Mouse (Mus musculus) adrenal gland, postnatal 14 days (tissue): ENCODE data around the gene Parp1. TPM values are rescaled to one million over a fixed set of nuclear protein-coding genes. Genes with fewer than 3 reads are reported as not detected.

Experiments
- DNase-seq: peaks from one replicate; pipeline ENCODE4 v3.0.0; 2021; ENCODE audit warnings: mixed read lengths
- long read RNA-seq, 2 experiments: library from polyadenylated mRNA; stranded (forward); transcript quantifications; one replicate each; pipeline ENCODE4 v2.0.0; 2021
- total RNA-seq: library from RNA; stranded (reverse); gene quantifications from 2 replicates; pipeline ENCODE4 v1.2.3, GENCODE M21; 2021

Gene Parp1
- 92.8 TPM in 2 replicates for total RNA-seq
- long read RNA-seq, experiment 1, transcript Parp1-201 (23 exons, 3,873 nt) = major isoform, 17 of 39 reads
- long read RNA-seq, experiment 1, partial matches to known transcripts = 13 of 39 reads
- long read RNA-seq, experiment 1, other reads (novel, unspliced or antisense) = 9 of 39 reads
- long read RNA-seq, experiment 2, transcript Parp1-201 (23 exons, 3,873 nt) = major isoform, 15 of 29 reads
- long read RNA-seq, experiment 2, partial matches to known transcripts = 10 of 29 reads
- long read RNA-seq, experiment 2, other reads (novel, unspliced or antisense) = 4 of 29 reads

DNA sequence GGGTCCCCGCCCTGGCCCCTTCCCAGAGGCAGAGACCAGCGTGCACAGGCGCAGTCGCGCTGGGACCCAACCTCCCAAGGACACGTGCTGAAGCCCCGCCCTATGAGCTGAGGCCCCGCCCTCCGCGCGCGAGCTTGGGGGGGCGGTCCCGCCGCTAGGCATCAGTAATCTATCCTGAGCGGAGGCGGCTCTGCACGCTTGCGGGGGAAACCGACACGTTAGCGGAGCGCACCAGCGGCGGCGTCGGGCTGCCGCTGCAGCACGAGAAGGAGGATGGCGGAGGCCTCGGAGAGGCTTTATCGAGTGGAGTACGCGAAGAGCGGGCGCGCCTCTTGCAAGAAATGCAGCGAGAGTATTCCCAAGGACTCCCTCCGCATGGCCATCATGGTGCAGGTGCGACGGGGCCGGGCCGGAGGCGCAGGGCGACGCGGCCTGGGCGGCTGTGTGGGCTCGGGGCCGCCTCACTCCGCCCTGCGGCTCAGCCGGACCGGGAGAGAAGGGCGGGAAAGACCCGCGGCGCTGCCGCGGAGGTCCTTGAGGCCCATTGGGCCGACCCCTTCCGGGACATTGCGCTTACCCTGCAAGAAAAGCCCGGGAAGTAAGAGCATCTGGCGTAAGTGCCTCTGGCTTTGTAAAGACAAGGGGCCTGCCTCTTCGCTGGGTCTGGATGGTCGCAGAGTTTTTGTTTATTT, at the start of gene Parp1:
TSS of gene Parp1 (plus strand) at position 164 of the 692 bp plus-strand sequence.
- DNase-seq = peak; percentile 98

DNA sequence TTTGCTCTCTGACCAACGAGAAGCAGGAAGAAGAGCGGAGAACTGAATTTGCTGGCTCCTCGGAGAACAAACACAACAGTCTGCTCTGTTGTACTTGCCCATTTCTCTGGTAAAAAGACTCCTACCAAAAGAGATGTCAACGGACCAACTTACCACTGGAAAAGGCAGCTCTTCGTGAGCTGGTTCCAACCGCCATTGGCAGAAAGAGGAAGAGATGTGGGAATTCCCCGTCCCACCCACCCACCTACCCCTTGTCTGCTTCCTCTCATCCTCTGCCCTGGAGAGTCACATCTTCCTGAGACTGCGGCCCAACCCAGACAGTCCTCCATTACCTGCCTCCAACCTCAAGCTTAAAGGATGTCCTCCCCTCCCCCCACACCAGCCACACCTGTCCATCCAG, 49.2 kb upstream of the Parp1 start:
- no peak for DNase-seq

DNA sequence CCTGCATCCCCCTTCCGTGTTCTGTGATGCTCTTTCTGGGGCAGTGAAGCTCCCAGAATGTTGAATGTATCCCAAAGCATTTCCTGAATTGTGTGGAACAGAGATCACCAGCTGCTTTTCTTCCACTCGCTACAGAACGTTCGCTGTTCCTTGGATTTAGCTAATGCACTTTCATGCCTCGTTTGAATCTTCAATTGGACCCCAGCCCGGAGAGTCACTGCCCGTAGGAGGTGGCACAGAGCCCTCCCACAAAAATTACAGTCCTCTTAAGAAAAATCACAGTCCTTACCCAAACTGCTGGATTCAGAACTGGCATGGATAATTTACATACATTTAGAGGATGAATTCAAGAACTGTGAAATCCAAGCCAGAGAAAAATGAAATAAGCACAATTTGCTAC, 48.5 kb upstream of the Parp1 start:
- DNase-seq = no peak

DNA sequence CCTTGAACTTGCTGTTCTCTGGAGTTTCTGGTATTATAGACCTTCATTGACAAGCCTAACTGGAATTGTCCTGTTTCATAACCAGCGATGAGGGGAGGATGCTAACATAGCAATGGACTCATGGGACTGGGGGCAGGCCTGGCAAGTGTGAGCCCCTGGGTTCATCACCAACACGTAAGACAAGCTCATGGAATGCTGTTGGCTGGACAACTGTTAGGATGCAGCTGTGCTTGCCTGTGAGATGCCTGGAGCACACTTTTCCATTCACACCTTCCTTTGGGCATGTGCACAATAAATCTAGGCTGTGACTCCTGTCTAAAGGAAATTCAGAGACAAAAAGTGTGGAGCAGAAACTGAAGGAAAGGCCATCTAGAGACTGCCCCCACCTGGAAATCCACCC, 45.4 kb upstream of the Parp1 start:
- no peak for DNase-seq

DNA sequence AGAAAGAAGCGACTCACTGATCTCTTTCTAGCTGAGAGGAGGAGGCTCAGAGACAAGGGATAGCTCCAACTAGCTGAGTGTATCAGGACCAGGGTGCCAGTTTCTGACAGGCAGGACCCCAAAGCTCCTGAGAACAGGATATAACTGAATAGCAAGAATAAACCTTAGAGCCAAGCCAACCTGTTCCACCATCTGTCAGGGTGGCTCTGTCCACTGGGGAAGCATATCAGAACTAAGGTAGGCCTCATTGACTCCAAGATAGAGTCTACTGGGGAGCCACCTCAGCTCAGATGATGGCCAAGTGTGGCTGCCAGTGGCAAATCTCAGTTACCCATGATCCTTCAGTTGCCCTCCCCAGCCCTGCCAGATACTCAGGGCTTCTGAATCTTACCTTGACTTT, 43.4 kb upstream of the Parp1 start:
- no peak for DNase-seq

DNA sequence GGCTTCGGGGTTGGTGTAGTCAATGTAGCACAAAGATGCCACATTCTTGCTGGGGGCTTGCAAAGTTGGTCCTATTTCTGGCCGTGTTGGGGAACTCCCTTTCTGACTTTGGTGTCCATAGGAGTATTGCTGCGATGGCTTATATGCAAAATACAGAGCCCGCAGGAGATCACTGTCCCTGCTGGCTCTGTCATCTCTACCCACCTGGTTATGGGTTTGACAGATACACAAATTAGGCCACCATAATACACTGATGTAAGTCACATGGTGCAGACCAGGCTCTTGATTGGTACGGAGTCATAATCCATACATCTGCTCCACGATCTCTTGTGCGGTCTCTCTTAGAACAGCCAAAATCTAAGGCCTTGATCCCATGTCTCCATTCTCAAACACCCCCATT, 38.9 kb upstream of the Parp1 start:
- no peak for DNase-seq

DNA sequence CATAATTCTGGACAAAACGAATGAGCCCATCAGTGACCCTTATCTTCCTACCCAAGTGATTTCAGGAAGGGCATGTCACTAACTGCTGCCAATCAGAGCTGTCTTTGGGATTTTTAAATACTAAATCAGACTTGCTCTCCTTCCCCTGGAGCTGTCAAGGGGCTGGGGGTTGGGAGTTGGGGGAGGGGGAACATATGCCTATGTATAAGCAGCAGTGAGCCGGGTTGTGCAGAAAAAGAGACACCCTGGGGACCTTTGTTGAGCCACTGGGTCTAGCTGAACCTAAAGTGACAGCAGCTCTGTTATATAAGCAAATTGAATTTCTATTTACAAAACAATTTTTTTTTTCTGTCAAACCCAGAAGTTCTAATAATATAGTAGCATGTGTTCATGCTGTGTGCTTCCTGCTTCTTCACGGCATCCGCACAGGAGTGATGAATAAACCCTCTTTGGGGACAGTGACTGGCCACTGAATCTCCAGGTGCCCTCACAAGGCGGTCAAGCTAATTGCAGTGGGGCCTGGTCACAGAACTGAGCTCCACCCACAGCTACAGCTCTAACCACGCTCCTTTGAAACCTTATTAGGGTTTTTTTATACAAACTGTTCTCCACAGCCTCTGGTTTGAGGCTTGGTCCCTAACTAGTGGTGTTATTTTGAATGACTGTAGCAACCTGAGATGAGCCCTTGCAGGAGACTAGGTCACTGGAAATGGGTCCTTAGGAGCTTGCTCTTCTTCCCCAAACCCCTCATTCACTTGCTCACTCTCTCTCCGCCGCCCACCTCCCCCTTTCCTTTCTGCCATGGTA, 38.1 kb upstream of the Parp1 start:
- no peak for DNase-seq

DNA sequence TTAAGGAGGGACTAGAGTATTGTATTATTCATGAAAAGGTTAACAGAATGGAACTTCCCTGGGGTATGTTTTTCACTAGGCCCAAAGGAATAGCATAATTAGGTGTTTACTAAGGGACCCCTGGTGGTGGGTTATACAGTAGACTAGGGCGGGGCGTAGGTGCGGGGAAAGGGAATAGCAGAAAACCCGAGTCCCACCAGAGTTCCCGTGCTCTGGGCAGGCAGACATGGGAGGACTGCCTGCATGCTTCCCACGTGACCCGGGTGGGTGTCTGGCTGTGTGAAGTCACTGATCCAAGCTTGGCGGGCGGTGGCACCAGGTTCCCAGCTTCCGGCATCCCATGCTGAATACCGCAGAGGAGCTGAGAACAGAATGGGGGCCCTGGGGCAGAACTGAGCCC, 36.1 kb upstream of the Parp1 start:
- no peak for DNase-seq

DNA sequence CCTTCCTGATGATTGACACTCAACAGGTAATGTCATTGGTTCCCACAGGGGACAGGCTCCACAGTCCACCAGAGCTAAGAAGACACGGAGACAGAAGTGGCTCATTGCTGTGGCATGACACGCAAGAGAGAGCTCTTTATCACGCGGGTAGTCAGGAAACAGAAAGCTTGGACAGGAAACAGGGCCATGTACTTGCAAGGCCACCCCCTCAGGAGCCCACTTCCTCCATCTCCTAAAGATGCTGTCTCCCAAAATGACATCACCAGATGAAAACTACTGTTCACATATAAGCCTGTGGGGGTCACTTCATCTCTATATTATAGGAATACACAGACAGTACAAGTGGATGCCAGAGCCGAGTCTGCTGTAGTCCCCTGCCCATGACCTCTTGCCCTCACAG, 32.0 kb upstream of the Parp1 start:
- no peak for DNase-seq

DNA sequence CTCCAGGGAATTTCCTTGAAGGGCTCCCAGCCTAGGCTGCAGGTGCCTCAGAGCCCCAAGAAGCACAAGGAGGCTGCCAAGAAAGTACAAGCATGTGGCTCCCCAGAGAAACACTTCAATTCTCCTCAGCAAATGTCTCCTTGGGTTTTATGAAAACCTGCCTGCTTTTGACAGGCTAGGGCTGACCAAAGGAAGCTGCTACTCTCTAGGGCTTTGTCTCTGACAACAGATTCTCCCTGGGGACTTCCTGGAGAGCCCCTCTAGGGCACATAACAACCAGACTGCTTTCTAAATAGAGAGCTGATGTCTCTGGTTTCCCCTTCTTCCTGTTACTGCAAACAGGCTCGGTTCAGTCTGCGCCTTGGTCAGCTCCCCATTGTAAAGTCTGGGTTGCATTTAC, 27.5 kb upstream of the Parp1 start:
- no peak for DNase-seq

DNA sequence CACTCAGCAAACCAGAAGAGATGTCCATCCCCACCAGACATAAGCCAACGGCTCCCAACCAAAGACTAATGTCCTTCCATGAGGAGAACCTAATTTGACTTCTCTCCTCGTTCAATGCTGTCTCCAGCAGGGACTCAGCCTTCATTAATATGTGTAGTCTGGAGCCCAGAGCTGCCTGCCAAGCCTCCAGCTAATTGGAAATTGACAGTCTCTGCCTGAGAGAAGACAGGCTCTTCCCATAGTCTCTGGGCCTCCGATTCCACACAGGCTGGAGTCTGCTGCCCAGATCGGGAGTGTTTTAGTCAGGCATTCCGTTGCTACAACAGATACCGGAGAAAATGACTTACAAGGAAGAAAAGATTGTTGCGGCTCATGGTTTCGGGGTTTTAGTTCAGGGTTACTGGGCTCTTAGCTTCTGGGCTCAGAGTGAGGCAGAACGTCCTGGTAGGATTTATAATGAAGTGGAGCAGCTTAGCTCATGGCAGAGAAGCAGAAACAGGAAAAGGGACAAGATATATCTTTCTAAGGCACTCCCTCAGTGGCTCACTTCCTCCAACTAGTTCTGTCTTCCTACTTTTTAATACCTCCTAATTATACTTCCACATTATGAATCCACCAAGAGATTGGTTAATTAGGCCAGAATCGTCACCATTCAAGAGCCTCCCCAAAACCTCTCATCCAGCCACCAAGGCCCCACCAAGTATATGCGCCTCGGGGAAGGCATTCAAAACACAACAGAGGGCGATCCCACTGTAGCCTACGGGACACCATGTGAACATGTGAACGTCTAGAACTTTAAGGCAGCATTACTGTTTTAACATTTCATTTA, 26.6 kb upstream of the Parp1 start:
- no peak for DNase-seq

DNA sequence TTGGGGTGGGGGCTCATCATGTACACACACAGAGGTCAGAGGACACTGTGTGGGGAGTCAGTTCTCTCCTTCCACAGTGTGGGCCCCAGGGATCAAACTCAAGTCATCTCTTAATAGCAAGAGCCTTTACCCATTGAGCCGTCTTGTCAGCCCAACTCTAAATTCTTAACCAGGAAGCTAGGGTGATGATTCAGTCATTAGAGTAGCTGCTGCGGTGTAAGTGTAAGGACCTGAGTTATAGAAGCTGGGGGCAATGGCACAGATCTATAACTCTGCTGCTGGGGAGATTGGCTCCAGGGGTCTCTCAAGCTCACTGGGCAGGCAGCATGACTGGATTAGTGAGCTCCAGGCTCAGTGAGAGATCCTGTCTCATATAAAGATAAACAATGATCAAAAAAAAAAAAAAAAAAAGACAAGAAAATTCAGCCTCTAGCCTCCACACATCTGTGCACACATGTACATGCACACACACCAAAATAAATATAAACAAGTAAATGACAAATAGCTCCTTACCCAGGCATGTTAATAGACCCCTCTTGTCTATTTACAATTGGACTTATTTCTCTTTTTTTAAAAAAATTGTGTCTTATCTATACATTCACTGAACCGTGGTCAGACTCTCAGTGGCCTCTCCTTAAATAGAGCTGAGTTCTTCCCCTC, 25.9 kb upstream of the Parp1 start:
- DNase-seq = no peak

DNA sequence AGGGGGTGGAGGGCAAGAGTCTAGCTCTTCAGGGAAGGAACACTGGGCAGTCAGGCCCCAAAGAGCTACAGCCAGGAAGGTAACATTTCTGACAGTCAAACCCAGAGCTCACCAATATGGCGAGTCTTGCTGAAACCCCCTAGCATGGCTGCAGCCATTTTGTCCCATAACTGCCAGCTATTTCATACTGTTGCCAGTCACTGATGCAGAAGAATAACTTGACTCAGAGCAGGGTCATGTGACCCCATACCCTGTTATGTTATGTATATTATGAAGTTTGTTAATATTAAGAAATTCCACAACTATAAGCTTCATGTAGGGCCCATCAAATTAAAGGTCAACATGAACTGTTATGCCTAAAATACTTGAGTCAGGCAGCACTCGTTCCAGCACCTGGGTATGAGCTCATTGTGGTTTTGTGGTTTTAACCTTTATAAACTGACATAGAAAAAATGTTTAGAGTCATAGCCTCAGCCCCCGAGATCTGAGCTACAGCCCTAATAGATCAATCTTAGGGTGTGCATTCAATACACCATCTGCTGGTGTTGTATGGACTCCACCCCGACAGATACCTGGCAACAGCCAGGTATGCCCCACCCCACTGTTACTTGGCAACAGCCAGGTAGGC, 22.7 kb upstream of the Parp1 start:
- no peak for DNase-seq

DNA sequence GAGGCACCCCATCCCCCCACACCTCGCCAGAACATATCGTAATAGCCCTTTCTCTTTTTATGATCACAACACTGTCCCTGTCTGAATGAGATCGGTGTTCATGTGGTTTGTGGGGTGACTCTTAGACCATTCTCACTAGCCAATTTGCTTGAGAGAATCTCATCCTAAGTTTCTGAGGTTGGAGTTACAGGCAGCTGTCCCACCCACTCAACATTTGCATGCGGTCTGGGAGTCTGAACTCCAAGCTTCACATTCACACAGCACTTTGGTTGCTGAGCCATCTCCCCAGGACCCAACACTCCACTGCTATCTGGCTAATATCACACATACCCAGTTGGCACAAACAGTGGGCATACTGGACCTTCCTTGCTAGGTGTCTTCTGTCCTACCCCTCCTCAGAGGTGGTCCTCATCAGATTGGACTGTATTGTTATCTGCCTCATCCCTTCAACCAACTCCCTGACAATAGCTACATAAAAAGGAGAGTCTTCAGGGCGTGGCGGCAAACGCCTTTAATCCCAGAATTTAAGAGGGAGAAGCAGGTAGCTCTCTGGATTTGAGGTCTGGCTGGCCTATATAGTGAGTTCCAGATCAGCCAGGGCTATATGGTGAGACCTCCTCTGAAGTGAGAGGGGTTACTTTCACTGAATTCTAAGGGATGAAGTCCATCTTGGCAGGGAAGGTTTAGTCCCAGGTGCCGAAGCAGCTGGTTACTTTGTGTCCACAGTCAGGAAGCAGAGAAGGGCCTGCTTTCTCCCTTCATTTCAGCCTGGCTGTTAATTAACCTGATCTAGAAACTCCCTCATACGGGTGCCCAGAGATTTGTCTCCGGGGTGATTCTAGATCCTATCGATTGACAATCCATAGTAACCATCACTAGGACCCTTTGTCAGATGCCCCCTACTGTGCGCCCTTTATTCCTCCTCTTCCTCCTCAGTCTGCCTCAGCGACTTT, 21.6 kb upstream of the Parp1 start:
- no peak for DNase-seq

DNA sequence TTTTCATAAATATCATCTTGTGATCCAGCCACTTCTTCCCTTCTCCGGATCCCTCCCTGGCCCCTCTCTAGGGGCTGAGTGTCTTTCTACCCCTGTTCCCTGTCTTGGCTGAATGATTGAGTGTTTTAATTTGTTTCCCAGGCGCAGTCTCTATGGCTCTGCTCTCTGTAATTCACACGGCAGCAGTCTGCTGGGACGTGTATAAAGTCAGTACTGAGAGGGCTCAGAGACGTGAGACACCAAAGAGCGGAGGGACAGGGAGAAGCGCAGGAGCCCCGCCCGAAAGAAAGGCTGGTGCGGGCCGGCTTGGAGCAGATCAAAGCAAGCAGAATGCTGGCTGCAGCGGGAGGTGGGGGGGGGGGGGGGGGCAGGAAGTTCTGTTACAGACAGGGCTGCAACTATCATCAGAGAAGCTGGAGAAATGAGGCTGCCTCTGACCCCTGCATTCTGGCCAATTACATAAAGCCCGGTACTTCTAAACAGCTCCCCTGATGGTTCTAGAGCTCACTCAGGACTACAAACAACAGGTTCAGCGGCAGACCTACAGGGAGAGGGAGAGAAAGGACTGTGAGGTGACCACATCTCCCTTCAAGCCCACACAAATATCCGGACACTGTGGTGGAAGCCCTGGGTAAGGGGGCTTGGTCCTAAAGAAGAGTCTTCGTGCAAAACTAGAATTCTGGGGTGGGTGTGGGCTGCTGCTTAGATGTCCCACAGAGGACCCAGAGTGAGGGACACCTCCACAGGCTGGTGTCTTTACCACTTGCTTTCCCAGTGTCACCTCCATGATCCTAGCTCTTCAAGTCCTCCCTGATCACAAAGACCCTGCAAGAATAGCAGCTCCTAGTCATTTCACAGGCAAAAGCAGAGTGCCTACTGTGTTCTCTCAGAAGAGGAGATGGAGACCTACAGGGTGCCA, 20.7 kb upstream of the Parp1 start:
- DNase-seq = peak; percentile 72

DNA sequence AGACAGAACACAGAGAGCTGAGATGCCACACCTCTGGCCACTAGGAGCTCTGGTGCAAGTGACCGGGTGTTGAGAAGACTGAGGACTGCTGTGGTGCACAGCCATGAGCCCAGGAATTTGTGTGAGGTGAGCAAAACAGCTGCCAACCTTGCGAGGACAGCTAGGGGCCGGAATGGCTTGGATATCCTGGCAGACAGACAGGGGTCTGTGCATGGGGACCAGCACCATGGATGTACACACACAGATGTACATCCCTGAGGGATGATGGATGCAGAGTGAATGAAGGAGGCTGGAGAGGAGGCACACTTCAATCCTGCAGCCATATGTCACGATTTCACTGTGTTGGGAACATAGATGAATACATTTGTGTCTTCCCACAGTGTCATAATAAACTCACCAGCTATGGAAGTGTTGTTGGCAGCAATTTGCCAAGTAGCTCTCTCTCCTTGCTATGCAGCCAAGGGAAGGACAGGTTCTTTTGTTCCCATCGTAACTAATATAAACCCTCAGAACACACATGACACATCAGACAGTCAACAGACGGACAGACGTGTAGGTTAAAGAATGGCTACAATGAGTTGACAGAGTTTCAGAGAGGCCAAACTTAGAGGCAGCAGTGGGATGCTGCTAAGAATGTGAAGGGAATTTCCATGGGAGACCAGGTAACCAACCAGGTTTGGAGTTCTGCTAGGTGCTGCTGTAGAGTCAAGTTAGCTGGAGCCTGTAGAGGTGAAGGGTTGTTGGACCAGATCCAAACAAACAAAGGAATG, 19.0 kb upstream of the Parp1 start:
- no peak for DNase-seq

DNA sequence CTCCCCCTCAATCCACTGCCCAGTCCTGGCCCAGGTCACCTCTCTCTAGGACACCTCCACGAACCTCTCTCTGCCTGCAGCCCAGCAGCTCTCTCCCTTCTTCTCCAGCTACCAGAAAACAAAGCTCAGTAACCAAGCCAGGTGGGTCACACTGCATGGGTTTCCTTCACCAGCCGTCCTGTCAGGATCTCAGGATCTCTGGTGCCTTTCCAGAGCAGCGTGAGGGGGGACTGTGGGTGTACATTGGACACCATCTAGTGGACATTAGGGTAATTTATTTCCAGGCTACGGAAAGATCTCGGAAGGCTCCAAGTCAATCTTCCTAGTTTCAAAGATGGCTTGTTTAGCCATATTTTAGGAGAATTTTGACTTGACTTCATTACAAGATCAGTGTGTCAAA, 18.0 kb upstream of the Parp1 start:
- DNase-seq = peak; percentile 70

DNA sequence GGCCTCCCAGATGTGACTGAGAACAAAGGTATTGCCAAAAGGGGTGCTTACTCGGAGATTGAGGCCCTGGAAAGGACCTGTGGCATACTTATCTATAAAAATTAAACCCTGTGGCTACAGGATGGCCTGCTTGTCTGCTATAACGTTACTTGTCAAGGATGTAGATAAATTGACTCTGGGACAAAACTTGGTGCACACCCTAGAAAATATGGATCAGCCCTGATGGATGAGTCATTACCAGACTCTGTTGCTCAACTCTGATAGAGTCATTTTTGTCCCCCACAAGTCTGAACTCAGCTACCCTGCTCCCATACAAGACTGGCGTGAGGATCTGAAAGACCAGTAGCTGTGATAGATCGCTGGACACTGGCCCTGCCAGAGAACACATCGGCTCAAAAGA, 11.8 kb upstream of the Parp1 start:
- DNase-seq = no peak
